Mouse (Mus musculus) heart, postnatal 0 days (tissue): ENCODE results near the gene Olfr874. TPM values are rescaled to one million over a fixed set of nuclear protein-coding genes. Genes with fewer than 3 reads are reported as not detected.
A peak's percentile ranks its signal among the peaks of the same experiment; 100 is the strongest.
"Not testable (repeated sequence)": the region's sequence is repeated elsewhere in the genome, so short reads cannot be mapped to it uniquely, and the experiment has no call there.

Source experiments
- ATAC-seq: fragments of 200-750 bp; cut with Nextera tagmentation; 2 replicates; pipeline ENCODE4 v1.8.0; 2017; ENCODE audit warnings: low read depth, moderate number of reproducible peaks, moderate library complexity; ENCODE audit not compliant: insufficient read depth
- DNase-seq: peaks from one replicate; pipeline ENCODE4 v3.0.0-alpha.2; 2016; ENCODE audit warnings: low spot score
- H3K27ac ChIP-seq: fragments of 300-500 bp; sonication (generic); 2 replicates; pipeline ENCODE4 v1.5.1; 2014; ENCODE audit warnings: low read depth, mild to moderate bottlenecking
- H3K27me3 ChIP-seq: fragments of 300-500 bp; sonication (generic); 2 replicates; pipeline ENCODE4 v1.6.1; 2014; ENCODE audit warnings: low read length, mixed read lengths; ENCODE audit not compliant: control insufficient read depth, insufficient read depth
- H3K36me3 ChIP-seq: fragments of 300-500 bp; sonication (generic); replicated peaks from 2 replicates; pipeline ENCODE4 v1.6.1; 2014; ENCODE audit warnings: low read length, mixed read lengths; ENCODE audit not compliant: control insufficient read depth, insufficient read depth
- H3K4me1 ChIP-seq: fragments of 300-500 bp; sonication (generic); 2 replicates; pipeline ENCODE4 v1.6.1; 2014; ENCODE audit warnings: antibody characterized with exemption; ENCODE audit not compliant: control insufficient read depth, insufficient read depth
- H3K4me2 ChIP-seq: fragments of 300-500 bp; sonication (generic); 2 replicates; pipeline ENCODE4 v1.6.1; 2014; ENCODE audit warnings: low read depth, mild to moderate bottlenecking, low read length, moderate library complexity
- H3K4me3 ChIP-seq: fragments of 300-500 bp; sonication (generic); 2 replicates; pipeline ENCODE4 v1.5.1; 2014; ENCODE audit warnings: low read depth, low read length
- H3K9ac ChIP-seq: fragments of 300-500 bp; sonication (generic); replicated peaks from 2 replicates; pipeline ENCODE4 v1.6.1; 2014; ENCODE audit warnings: low read depth, low read length, mixed read lengths
- H3K9me3 ChIP-seq: fragments of 300-500 bp; sonication (generic); replicated peaks from 2 replicates; pipeline ENCODE4 v1.6.1; 2016; ENCODE audit warnings: low read length; ENCODE audit not compliant: control insufficient read depth
- CTCF ChIP-seq: IDR thresholded peaks from 2 replicates; pipeline ENCODE4 v1.5.1; 2016; ENCODE audit warnings: antibody characterized with exemption, control low read depth, low read depth
- EP300 ChIP-seq: IDR thresholded peaks from 2 replicates; pipeline ENCODE4 v1.6.1; 2016; ENCODE audit warnings: antibody characterized with exemption, low read depth
- WGBS: fragments of 180-500 bp; shearing (Covaris S2); extraction: QIAGEN DNeasy Blood & Tissue Kit; methylation state at CpG from one replicate; pipeline ENCODE4 v1.1.7; 2014; 5-methylcytosine and 5-hydroxymethylcytosine counted together
- polyA plus RNA-seq: library from polyadenylated mRNA; unstranded; fragments of >200 nt; fragmentation: Nextera tagmentation; extraction: Ambion mirVana; gene quantifications from 2 replicates; pipeline ENCODE4 v1.2.1, GENCODE M21; 2015
- total RNA-seq: library from RNA; depleted of rRNA; stranded (reverse); fragments of >200 nt; gene quantifications from 2 replicates; pipeline ENCODE4 v1.2.3, GENCODE M21; 2014; ENCODE audit warnings: low replicate concordance

The Olfr874 gene
- total and polyA plus RNA-seq, 2 experiments from 2014 or later: not detected

DNA sequence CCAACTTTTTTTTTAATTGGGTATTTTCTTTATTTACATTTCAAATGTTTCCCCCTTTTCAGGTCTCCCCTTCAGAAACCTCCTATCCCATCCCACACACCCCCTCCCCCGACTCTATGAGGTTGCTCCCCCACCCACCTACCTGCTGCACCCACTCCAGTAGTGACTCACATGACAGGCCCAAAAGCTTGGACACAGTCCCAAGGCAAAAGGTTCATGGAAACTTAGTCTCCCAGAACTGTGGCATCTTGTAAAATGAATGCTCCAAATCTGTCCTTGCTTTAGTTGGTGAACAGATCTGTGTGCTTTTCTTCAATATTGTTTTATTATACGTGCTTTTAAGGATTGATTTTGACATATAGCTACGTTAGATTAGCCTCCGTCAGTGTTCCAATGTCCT lies 7.1 kb downstream of the Olfr874 start:
- H3K27ac ChIP-seq: no peak overlapping the region
- H3K9ac ChIP-seq: no peak overlapping the region
- H3K4me2 ChIP-seq: no peak overlapping the region
- DNase-seq (no peak), ATAC-seq (no peak)
- H3K9me3 ChIP-seq: no peaks in the 10 kb centered on the region
- H3K36me3 ChIP-seq: no peaks in the 10 kb centered on the region
- H3K27me3 ChIP-seq: no peaks in the 10 kb centered on the region
- H3K4me1 ChIP-seq: no peaks in the 10 kb centered on the region
- no peak overlapping the region for H3K4me3 ChIP-seq
- WGBS: 64% methylated on average over 4 of the region's 4 CpGs
- TF ChIP-seq EP300 (no peak), CTCF (no peak)

DNA sequence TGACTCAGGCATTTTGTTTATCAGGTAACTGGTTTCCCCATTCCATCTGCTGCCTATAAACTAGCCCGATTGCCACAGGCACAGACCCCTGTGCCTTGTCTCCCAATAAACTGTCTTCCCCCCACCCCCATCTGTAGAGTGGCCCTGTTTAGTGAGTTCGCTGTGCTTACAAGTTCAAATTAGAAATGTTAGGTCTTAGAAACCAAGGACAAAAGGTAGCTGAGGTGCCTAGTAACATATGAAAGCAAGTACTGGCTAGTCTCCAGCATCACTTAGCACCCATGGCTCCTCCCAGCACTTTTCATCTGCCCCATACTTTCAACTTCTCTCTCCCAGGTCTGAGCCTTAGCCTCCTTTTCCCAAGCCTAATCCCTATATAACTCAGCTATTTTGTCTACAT lies 16.8 kb downstream of the Olfr874 start:
- no peak overlapping the region for H3K9ac ChIP-seq
- WGBS: 77% methylated on average over 2 of the region's 2 CpGs

DNA sequence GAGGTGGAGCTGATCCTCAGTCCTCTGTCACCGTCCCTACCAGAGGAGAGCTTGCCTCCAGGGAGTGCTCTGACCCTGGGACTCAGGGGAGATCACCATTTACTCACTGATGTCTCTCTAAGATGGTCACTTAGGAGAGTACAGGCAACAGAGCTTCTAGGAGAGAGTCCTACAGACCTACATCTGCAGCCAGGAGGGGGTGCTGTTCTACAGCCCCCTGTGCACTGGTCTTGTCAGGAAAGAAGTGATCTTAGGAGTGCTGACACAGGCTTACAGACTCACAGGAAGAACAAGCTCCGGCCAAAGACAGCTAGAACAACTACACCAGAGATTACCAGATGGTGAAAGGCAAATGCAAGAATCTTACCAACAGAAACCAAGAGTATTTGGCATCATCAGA lies 17.6 kb downstream of the Olfr874 start:
- H3K27ac ChIP-seq: no peak overlapping the region
- H3K36me3 ChIP-seq: no peaks in the 10 kb centered on the region
- H3K4me1 ChIP-seq: no peaks in the 10 kb centered on the region
- WGBS: 39% methylated on average over 2 of the region's 2 CpGs
- H3K9ac ChIP-seq: no peak overlapping the region
- TF ChIP-seq CTCF (peak; percentile 21; the same call in 1 of the 2 replicates), EP300 (no peak)
- H3K27me3 ChIP-seq: no peaks in the 10 kb centered on the region
- no peak overlapping the region for H3K4me2 ChIP-seq
- no peak for ATAC-seq
- no peak overlapping the region for H3K4me3 ChIP-seq
- H3K9me3 ChIP-seq: no peaks in the 10 kb centered on the region
- no peak for DNase-seq

More for the DNA sequence above, 16.8 kb downstream of the Olfr874 start:
- H3K36me3 ChIP-seq: no peaks in the 10 kb centered on the region
- ATAC-seq: no peak
- H3K27ac ChIP-seq: no peak overlapping the region
- no peak for TF ChIP-seq CTCF
- no peak for TF ChIP-seq EP300
- no peaks in the 10 kb centered on the region for H3K9me3 ChIP-seq
- H3K4me3 ChIP-seq: no peak overlapping the region
- H3K27me3 ChIP-seq: no peaks in the 10 kb centered on the region
- H3K4me1 ChIP-seq: no peaks in the 10 kb centered on the region
- no peak for DNase-seq
- no peak overlapping the region for H3K4me2 ChIP-seq

- Histone ChIP-seq H3K36me3 (no peaks in the 10 kb centered on the region), H3K27ac (no peak overlapping the region), H3K4me2 (no peak overlapping the region), H3K4me1 (no peaks in the 10 kb centered on the region), H3K4me3 (no peak overlapping the region), H3K9me3 (no peaks in the 10 kb centered on the region), H3K27me3 (no peaks in the 10 kb centered on the region), H3K9ac (no peak overlapping the region)
- no peak for TF ChIP-seq CTCF
- no peak for TF ChIP-seq EP300
- WGBS: 50% methylated on average over 2 of the region's 2 CpGs
- ATAC-seq (no peak), DNase-seq (no peak)
Observed at GRCm38 (mm10) chr9:37770661-37771060, 25.8 kb downstream of the Olfr874 start.

GRCm38 (mm10) chr9:37771759-37772158 lies 26.9 kb downstream of the Olfr874 start, which contains the start of gene Olfr875:
TSS of gene Olfr875 (plus strand) at chr9:37771857.
- 18% methylated on average over 2 of the region's 2 CpGs for WGBS
- no peak within 1 kb of the TSS for H3K4me3 ChIP-seq
- no peaks in the 10 kb centered on the region for H3K36me3 ChIP-seq
- ATAC-seq: no peak
- H3K4me1 ChIP-seq: no peaks in the 10 kb centered on the region
- no peaks in the 10 kb centered on the region for H3K27me3 ChIP-seq
- H3K9me3 ChIP-seq: no peaks in the 10 kb centered on the region
- TF ChIP-seq CTCF (no peak), EP300 (no peak)
- no peak within 1 kb of the TSS for H3K4me2 ChIP-seq
- no peak within 1 kb of the TSS for H3K27ac ChIP-seq
- H3K9ac ChIP-seq: no peak within 1 kb of the TSS
- no peak for DNase-seq

DNA sequence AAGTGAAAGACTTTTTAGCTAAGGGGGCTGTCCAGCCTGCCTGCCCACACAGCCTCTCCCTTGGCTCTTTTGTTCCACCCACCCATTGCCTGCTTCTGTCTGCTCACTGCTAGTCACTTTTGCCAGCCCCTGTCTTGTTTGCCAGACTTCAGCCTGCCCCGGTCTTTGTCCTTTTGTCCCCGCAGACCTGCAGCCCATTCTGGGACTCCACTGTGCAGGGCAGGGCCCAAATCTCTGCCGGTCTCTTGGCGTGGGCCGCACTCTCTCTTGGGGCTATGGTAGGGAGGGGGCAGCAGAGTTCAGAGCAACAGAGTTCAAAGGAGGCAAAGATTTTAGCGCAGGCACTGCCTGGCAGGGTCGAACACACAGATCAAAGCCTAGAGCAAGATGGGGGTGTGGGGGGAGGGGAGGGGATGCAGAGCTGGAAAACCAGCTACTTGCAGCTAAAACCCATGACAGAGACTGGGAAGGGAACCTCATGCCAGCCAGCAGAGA lies 37.9 kb downstream of the Olfr874 start:
- H3K9ac ChIP-seq: 0 out of 2 replicates have a peak overlapping the region, but pooled peaks have one; percentile 29
- H3K36me3 ChIP-seq: no peaks in the 10 kb centered on the region
- no peak for DNase-seq
- 0 out of 2 replicates have a peak overlapping the region, but pooled peaks have one; percentile 19 for H3K4me3 ChIP-seq
- H3K27ac ChIP-seq: no peak overlapping the region
- TF ChIP-seq EP300 (no peak), CTCF (no peak)
- ATAC-seq: 0 out of 2 replicates have a peak, but pooled peaks have one; percentile 30
- H3K9me3 ChIP-seq: no peaks in the 10 kb centered on the region
- 5% methylated on average over 7 of the region's 7 CpGs for WGBS
- peak overlapping the region; percentile 46 for H3K4me2 ChIP-seq
- H3K4me1 ChIP-seq: no peaks in the 10 kb centered on the region
- H3K27me3 ChIP-seq: no peaks in the 10 kb centered on the region

DNA sequence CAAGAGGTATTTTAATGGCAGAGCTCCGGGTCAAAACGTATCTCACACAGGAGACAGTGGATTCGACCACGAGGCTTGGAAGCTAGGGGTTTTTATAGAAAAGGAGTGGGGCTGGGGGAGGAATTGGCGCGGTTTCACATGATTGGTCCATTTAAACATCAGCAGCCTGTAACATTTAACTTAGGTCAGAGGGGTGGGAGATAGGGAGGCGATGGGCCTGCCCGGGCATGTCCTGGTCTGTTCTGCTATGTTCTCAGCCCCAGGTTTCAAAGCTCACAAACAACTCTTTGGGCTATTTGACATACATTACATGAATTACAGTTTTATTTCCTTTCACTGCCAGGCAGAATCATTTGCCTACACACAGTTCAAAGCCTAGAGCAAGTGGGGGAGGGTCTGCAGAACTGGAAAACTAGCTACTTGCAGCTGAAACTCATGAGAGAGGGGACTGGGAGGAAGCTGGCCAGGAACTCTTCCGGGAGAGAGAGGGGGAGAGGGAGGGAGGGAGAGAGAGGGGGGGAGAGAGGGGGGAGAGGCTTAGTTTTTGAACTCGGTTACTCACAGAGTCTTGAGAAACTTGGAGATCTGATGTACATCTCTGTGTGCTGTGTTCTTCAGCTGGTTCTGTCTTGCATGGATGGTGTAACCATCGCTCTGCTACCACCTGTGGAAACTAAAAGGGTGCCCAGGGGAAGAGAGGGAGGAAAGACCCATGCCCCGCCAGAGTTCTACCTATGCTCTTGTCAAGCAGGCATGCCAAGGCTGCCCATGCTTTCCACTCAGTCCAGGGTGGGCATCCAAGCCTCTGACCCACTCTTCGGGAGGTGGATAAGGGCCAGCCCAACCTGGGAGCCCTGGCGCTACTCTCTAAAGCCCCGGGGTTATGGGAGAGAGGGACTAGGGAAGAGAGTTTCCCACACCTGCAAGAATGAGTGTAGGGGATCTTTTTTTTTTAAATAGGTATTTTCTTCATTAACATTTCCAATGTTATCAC lies 38.8 kb downstream of the Olfr874 start:
- not testable (repeated sequence) for H3K4me3 ChIP-seq, H3K4me2 ChIP-seq, H3K9ac ChIP-seq, H3K9me3 ChIP-seq, H3K27ac ChIP-seq, ATAC-seq, H3K36me3 ChIP-seq, H3K27me3 ChIP-seq, DNase-seq, H3K4me1 ChIP-seq
- 65% methylated on average over 11 of the region's 15 CpGs for WGBS
